Mouse (Mus musculus) heart, postnatal 0 days (tissue): ENCODE measurements around the gene Tmem54.

Experiments used
- CTCF ChIP-seq: IDR thresholded peaks from 2 replicates; pipeline ENCODE4 v1.5.1; 2016; ENCODE audit warnings: antibody characterized with exemption, control low read depth, low read depth
- EP300 ChIP-seq: IDR thresholded peaks from 2 replicates; pipeline ENCODE4 v1.6.1; 2016; ENCODE audit warnings: antibody characterized with exemption, low read depth

DNA sequence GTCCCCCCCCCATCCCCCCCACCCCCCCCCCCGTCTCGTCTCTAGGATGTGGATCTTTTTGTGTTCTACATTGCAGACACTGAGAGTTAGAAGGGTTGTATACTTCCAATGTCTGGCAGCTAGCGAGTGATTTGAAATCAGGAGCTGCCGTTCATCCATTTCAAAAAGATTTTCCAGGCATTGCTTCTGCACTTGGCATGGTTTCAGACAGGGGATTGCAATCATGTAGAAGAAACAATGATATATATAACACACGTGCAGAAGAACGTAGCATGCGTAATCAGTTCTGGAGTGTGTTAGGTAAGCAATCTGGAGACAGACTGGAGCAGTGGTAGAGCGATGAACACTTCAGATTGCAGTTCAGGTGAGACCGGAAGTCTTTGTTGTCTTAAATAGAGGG, 16.8 kb downstream of the Tmem54 start:
- TF ChIP-seq CTCF (no peak), EP300 (no peak)
